Mouse (Mus musculus) NIH3T3 (cell line): Measurements from ENCODE around the gene Tctn1.

ENCODE experiments used
- DNase-seq: peaks from one replicate; pipeline ENCODE4 v3.0.0-alpha.2; 2012; ENCODE audit warnings: low read depth

Tctn1 gene

GRCm38 (mm10) chr5:122285767-122286150, 21.5 kb upstream of the Tctn1 start:
- DNase-seq, result no peak

GRCm38 (mm10) chr5:122285029-122285766, 20.9 kb upstream of the Tctn1 start:
- peak; percentile 46 for DNase-seq

- peak; percentile 93 for DNase-seq
Observed at GRCm38 (mm10) chr5:122284183-122285028, 20.1 kb upstream of the Tctn1 start, which contains the start of gene Pptc7. TSS of gene Pptc7 (plus strand) at chr5:122284365.

- no peak for DNase-seq
Observed at GRCm38 (mm10) chr5:122283828-122284182, 19.5 kb upstream of the Tctn1 start.

- DNase-seq, result no peak
Observed at GRCm38 (mm10) chr5:122280827-122281462, 16.7 kb upstream of the Tctn1 start.

GRCm38 (mm10) chr5:122280422-122280826, 16.2 kb upstream of the Tctn1 start:
- DNase-seq, result peak; percentile 49

- peak; percentile 23 for DNase-seq
Observed at GRCm38 (mm10) chr5:122279799-122280421, 15.7 kb upstream of the Tctn1 start.

GRCm38 (mm10) chr5:122278946-122279345, 14.7 kb upstream of the Tctn1 start:
- no peak for DNase-seq

GRCm38 (mm10) chr5:122274785-122275184, 10.5 kb upstream of the Tctn1 start:
- DNase-seq, result no peak

- DNase-seq, result peak; percentile 53
Observed at GRCm38 (mm10) chr5:122272821-122273220, 8.6 kb upstream of the Tctn1 start.

- DNase-seq, result no peak
Observed at GRCm38 (mm10) chr5:122268858-122269604, 4.8 kb upstream of the Tctn1 start.

- DNase-seq, result peak; percentile 91
Observed at GRCm38 (mm10) chr5:122267899-122268298, 3.6 kb upstream of the Tctn1 start.

- DNase-seq, result no peak
Observed at GRCm38 (mm10) chr5:122267136-122267535, 2.9 kb upstream of the Tctn1 start.

GRCm38 (mm10) chr5:122265942-122266341, 1.7 kb upstream of the Tctn1 start:
- DNase-seq, result no peak

GRCm38 (mm10) chr5:122265187-122265586, 927 bp upstream of the Tctn1 start:
- DNase-seq, result peak; percentile 69

- DNase-seq, result no peak
Observed at GRCm38 (mm10) chr5:122262104-122262503, 2.2 kb downstream of the Tctn1 start.

- no peak for DNase-seq
Observed at GRCm38 (mm10) chr5:122258027-122258741, 6.1 kb downstream of the Tctn1 start.

- DNase-seq, result no peak
Observed at GRCm38 (mm10) chr5:122251895-122252606, 12.2 kb downstream of the Tctn1 start.

GRCm38 (mm10) chr5:122249281-122249680, 15.0 kb downstream of the Tctn1 start:
- no peak for DNase-seq

- no peak for DNase-seq
Observed at GRCm38 (mm10) chr5:122247934-122248333, 16.3 kb downstream of the Tctn1 start.
